Mouse (Mus musculus): ENCODE measurements at regions not wholly inside any gene's neighbourhood (a gene's known extent, or its start where the extent isn't known, plus 50 kb on each side); places are given as distances from the start of the nearest gene placed in this dataset.

- DNase-seq (ENCODE audit: extremely low spot score), result no peak
Observed at GRCm38 (mm10) chr19:26938911-26939310, 53.2 kb downstream of the Gm815 start.

GRCm38 (mm10) chr19:26944006-26944405, 58.3 kb downstream of the Gm815 start:
- DNase-seq (ENCODE audit: extremely low spot score), result no peak

GRCm38 (mm10) chr19:26946562-26946961, 60.9 kb downstream of the Gm815 start:
- DNase-seq (ENCODE audit: extremely low spot score), result no peak

GRCm38 (mm10) chr19:26948479-26948878, 62.8 kb downstream of the Gm815 start:
- DNase-seq (ENCODE audit: extremely low spot score), result no peak

GRCm38 (mm10) chr19:26949153-26949552, 63.5 kb downstream of the Gm815 start:
- no peak for DNase-seq (ENCODE audit: extremely low spot score)

GRCm38 (mm10) chr19:26953348-26953747, 67.7 kb downstream of the Gm815 start:
- DNase-seq (ENCODE audit: extremely low spot score), result no peak

GRCm38 (mm10) chr19:26966055-26966760, 80.5 kb downstream of the Gm815 start:
- no peak for DNase-seq (ENCODE audit: extremely low spot score)

- DNase-seq (ENCODE audit: extremely low spot score), result no peak
Observed at GRCm38 (mm10) chr19:26973058-26973457, 87.4 kb downstream of the Gm815 start.

- DNase-seq (ENCODE audit: extremely low spot score), result no peak
Observed at GRCm38 (mm10) chr19:26973773-26974548, 88.3 kb downstream of the Gm815 start.

- no peak for DNase-seq (ENCODE audit: extremely low spot score)
Observed at GRCm38 (mm10) chr19:26974576-26975204, 89.0 kb downstream of the Gm815 start.

- no peak for DNase-seq (ENCODE audit: extremely low spot score)
Observed at GRCm38 (mm10) chr19:26976604-26977322, 91.1 kb downstream of the Gm815 start.

GRCm38 (mm10) chr19:26977887-26978639, 92.4 kb downstream of the Gm815 start:
- peak; percentile 28 for DNase-seq (ENCODE audit: extremely low spot score)

GRCm38 (mm10) chr19:26978640-26979007, 92.9 kb downstream of the Gm815 start:
- DNase-seq (ENCODE audit: extremely low spot score), result no peak

- DNase-seq (ENCODE audit: extremely low spot score), result no peak
Observed at GRCm38 (mm10) chr19:26979322-26979721, 93.6 kb downstream of the Gm815 start.

GRCm38 (mm10) chr19:26986672-26987071, 101.0 kb downstream of the Gm815 start:
- DNase-seq (ENCODE audit: extremely low spot score), result no peak

- DNase-seq (ENCODE audit: extremely low spot score), result no peak
Observed at GRCm38 (mm10) chr19:26987197-26987596, 101.5 kb downstream of the Gm815 start.

GRCm38 (mm10) chr19:26987909-26988456, 102.3 kb downstream of the Gm815 start:
- no peak for DNase-seq (ENCODE audit: extremely low spot score)

- DNase-seq (ENCODE audit: extremely low spot score), result no peak
Observed at GRCm38 (mm10) chr19:26994586-26995352, 109.1 kb downstream of the Gm815 start.

GRCm38 (mm10) chr19:26999596-26999995, 113.9 kb downstream of the Gm815 start:
- no peak for DNase-seq (ENCODE audit: extremely low spot score)

- DNase-seq (ENCODE audit: extremely low spot score), result no peak
Observed at GRCm38 (mm10) chr19:27021930-27022329, 136.2 kb downstream of the Gm815 start.
